Mouse (Mus musculus): Measurements from ENCODE around the gene Dnajc14. TPM values are rescaled to one million over a fixed set of nuclear protein-coding genes. Genes with fewer than 3 reads are reported as not detected.

The Dnajc14 gene
- polyA plus RNA-seq, 1 experiment from 2014 or later, result 35.6 TPM

Other genes with a start within 250 kb of the Dnajc14 start
- 127 and 132 TPM in 2 replicates for gene Pa2g4, start 238.1 kb upstream of the Dnajc14 start, polyA plus RNA-seq (2014; fragmentation: Nextera tagmentation; extraction: Ambion mirVana)
- gene Erbb3, start 214.4 kb upstream of the Dnajc14 start, polyA plus RNA-seq (2014; fragmentation: Nextera tagmentation; extraction: Ambion mirVana), result 1.4 and 6.0 TPM in 2 replicates
- 454 and 493 TPM in 2 replicates for gene Rps26, start 177.3 kb upstream of the Dnajc14 start, polyA plus RNA-seq (2014; fragmentation: Nextera tagmentation; extraction: Ambion mirVana)
- gene Ikzf4, start 158.1 kb upstream of the Dnajc14 start, polyA plus RNA-seq (2014; fragmentation: Nextera tagmentation; extraction: Ambion mirVana), result 20.3 and 22.9 TPM in 2 replicates
- gene Suox, start 130.0 kb upstream of the Dnajc14 start, polyA plus RNA-seq (2014; fragmentation: Nextera tagmentation; extraction: Ambion mirVana), result 13.1 and 14.6 TPM in 2 replicates
- gene Rab5b, start 107.8 kb upstream of the Dnajc14 start, polyA plus RNA-seq (2014; fragmentation: Nextera tagmentation; extraction: Ambion mirVana), result 87.4 and 98.6 TPM in 2 replicates
- gene Pmel, start 99.9 kb upstream of the Dnajc14 start, polyA plus RNA-seq (2014; fragmentation: Nextera tagmentation; extraction: Ambion mirVana), result 0.63 and 0.99 TPM in 2 replicates
- 8.6 and 15.9 TPM in 2 replicates for gene Cdk2, start 99.0 kb upstream of the Dnajc14 start, polyA plus RNA-seq (2014; fragmentation: Nextera tagmentation; extraction: Ambion mirVana)
- gene Dgka, start 59.2 kb upstream of the Dnajc14 start, polyA plus RNA-seq (2014; fragmentation: Nextera tagmentation; extraction: Ambion mirVana), result 7.8 and 9.2 TPM in 2 replicates
- gene Pym1, start 56.2 kb upstream of the Dnajc14 start, polyA plus RNA-seq (2014; fragmentation: Nextera tagmentation; extraction: Ambion mirVana), result 36.0 and 41.9 TPM in 2 replicates
- 0.70 and 0.71 TPM in 2 replicates for gene Mmp19, start 13.2 kb upstream of the Dnajc14 start, polyA plus RNA-seq (2014; fragmentation: Nextera tagmentation; extraction: Ambion mirVana)
- gene Tmem198b, start 308 bp downstream of the Dnajc14 start, polyA plus RNA-seq (2014; fragmentation: Nextera tagmentation; extraction: Ambion mirVana), result 13.9 and 16.6 TPM in 2 replicates
- 146 and 168 TPM in 2 replicates for gene Sarnp, start 13.3 kb downstream of the Dnajc14 start, polyA plus RNA-seq (2014; fragmentation: Nextera tagmentation; extraction: Ambion mirVana)
- gene Ormdl2, start 17.6 kb downstream of the Dnajc14 start, polyA plus RNA-seq (2014; fragmentation: Nextera tagmentation; extraction: Ambion mirVana), result 21.2 and 21.9 TPM in 2 replicates
- gene Gdf11, start 87.7 kb downstream of the Dnajc14 start, polyA plus RNA-seq (2014; fragmentation: Nextera tagmentation; extraction: Ambion mirVana), result 8.2 and 8.6 TPM in 2 replicates
- 146 and 210 TPM in 2 replicates for gene Cd63, start 96.9 kb downstream of the Dnajc14 start, polyA plus RNA-seq (2014; fragmentation: Nextera tagmentation; extraction: Ambion mirVana)
- gene Rdh5, start 118.8 kb downstream of the Dnajc14 start, polyA plus RNA-seq (2014; fragmentation: Nextera tagmentation; extraction: Ambion mirVana), result 18.4 and 19.7 TPM in 2 replicates
- gene Bloc1s1, start 120.0 kb downstream of the Dnajc14 start, polyA plus RNA-seq (2014; fragmentation: Nextera tagmentation; extraction: Ambion mirVana), result 258 and 280 TPM in 2 replicates
- 3.3 and 10.3 TPM in 2 replicates for gene Itga7, start 129.8 kb downstream of the Dnajc14 start, polyA plus RNA-seq (2014; fragmentation: Nextera tagmentation; extraction: Ambion mirVana)
- not detected in 2 replicates for gene Mettl7b, start 156.9 kb downstream of the Dnajc14 start, polyA plus RNA-seq (2014; fragmentation: Nextera tagmentation; extraction: Ambion mirVana)
- gene Olfr9, start 185.4 kb downstream of the Dnajc14 start, polyA plus RNA-seq (2014; fragmentation: Nextera tagmentation; extraction: Ambion mirVana), result not detected in 2 replicates
- gene Olfr763, start 206.7 kb downstream of the Dnajc14 start, polyA plus RNA-seq (2014; fragmentation: Nextera tagmentation; extraction: Ambion mirVana), result not detected in 2 replicates
- not detected in 2 replicates for gene Olfr764-ps1, start 235.8 kb downstream of the Dnajc14 start, polyA plus RNA-seq (2014; fragmentation: Nextera tagmentation; extraction: Ambion mirVana)
- not detected in 2 replicates for gene Olfr765, start 245.9 kb downstream of the Dnajc14 start, polyA plus RNA-seq (2014; fragmentation: Nextera tagmentation; extraction: Ambion mirVana)